Mouse (Mus musculus): ENCODE data around the gene Vamp3. TPM values are rescaled to one million over a fixed set of nuclear protein-coding genes. Genes with fewer than 3 reads are reported as not detected.

Vamp3 gene
- polyA plus RNA-seq, 1 experiment from 2014 or later, result 104 TPM

DNA sequence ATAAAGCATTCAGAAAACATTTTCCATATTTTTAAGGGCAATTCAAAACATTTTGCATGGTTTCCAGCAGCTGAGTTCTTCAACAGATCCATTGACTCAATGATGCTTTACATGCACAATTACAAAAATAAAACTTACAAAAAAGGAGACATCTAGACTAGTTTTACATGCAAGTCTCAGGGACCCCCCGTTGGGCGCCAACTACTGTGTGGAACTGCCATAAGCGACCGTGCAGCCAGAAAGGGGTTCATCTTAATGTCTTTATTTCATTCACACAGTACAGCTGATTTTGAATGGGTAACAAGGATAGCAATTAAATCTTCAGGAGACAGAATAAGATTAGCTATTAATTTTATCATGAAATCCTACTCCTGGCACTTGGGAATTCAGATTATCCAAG, 1.8 kb upstream of the Vamp3 start:
- H3K4me1 ChIP-seq (replicated peaks; ENCODE audit: control insufficient read depth, insufficient read depth, low read length), result no peaks in the 10 kb centered on the region
- WGBS, result 97% methylated on average over 4 of the region's 4 CpGs
- H3K4me2 ChIP-seq (replicated peaks; ENCODE audit: low read depth), result no peak overlapping the region
- no peak for TF ChIP-seq CTCF (IDR thresholded peaks at IDR 0.05; ENCODE audit: low read depth)
- H3K4me3 ChIP-seq (ENCODE audit: low read depth, low read length), result no peak overlapping the region
- no peak for ATAC-seq
- no peaks in the 10 kb centered on the region for H3K27me3 ChIP-seq (replicated peaks; ENCODE audit: control insufficient read depth, insufficient read depth, low read length)
- H3K9ac ChIP-seq (ENCODE audit: low read depth, low read length), result no peak overlapping the region
- H3K27ac ChIP-seq (ENCODE audit: low read depth, low read length), result no peak overlapping the region
- no peaks in the 10 kb centered on the region for H3K9me3 ChIP-seq (ENCODE audit: control insufficient read depth)
- H3K36me3 ChIP-seq (ENCODE audit: control insufficient read depth, insufficient read depth), result peaks cover 7% of the 10 kb centered on the region; the same call in 1 of the 2 replicates

DNA sequence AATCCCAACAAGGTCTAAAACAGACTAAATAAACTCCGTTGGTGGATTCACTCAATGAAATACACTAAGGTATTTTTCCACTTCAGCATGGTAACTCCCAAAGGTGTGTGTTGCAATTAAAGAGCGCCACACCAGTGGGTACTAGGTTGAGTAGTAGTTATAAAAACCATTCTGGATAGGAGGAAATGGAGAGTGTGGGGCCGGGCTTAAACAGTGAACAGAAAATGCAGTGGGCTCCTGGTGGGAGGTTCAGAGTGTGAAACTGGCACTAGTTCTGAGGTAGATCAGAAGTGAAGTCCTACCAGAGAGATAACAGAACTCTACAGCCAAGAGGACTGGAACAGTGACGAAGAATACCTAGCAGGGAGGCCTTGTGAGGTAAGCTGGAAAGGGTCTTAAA, 871 bp upstream of the Vamp3 start:
- H3K27ac ChIP-seq (ENCODE audit: low read depth, low read length), result no peak overlapping the region
- H3K9ac ChIP-seq (ENCODE audit: low read depth, low read length), result no peak overlapping the region
- peak overlapping the region; percentile 77 for H3K4me2 ChIP-seq (replicated peaks; ENCODE audit: low read depth)
- H3K4me3 ChIP-seq (ENCODE audit: low read depth, low read length), result no peak overlapping the region; the same call in 1 of the 2 replicates
- peaks cover 12% of the 10 kb centered on the region; the same call in 1 of the 2 replicates for H3K36me3 ChIP-seq (ENCODE audit: control insufficient read depth, insufficient read depth)
- H3K27me3 ChIP-seq (replicated peaks; ENCODE audit: control insufficient read depth, insufficient read depth, low read length), result no peaks in the 10 kb centered on the region
- TF ChIP-seq CTCF (IDR thresholded peaks at IDR 0.05; ENCODE audit: low read depth), result no peak
- 75% methylated on average over 4 of the region's 4 CpGs for WGBS
- H3K4me1 ChIP-seq (replicated peaks; ENCODE audit: control insufficient read depth, insufficient read depth, low read length), result no peaks in the 10 kb centered on the region
- ATAC-seq, result no peak
- H3K9me3 ChIP-seq (ENCODE audit: control insufficient read depth), result no peaks in the 10 kb centered on the region

GRCm38 (mm10) chr4:151051162-151051561, 6.6 kb downstream of the Vamp3 start:
- Histone ChIP-seq H3K9me3 (ENCODE audit: control insufficient read depth) (no peaks in the 10 kb centered on the region), H3K36me3 (ENCODE audit: control insufficient read depth, insufficient read depth) (peaks cover 64% of the 10 kb centered on the region), H3K4me2 (replicated peaks; ENCODE audit: low read depth) (no peak overlapping the region), H3K4me1 (replicated peaks; ENCODE audit: control insufficient read depth, insufficient read depth, low read length) (no peaks in the 10 kb centered on the region), H3K27ac (ENCODE audit: low read depth, low read length) (no peak overlapping the region), H3K27me3 (replicated peaks; ENCODE audit: control insufficient read depth, insufficient read depth, low read length) (no peaks in the 10 kb centered on the region), H3K9ac (ENCODE audit: low read depth, low read length) (no peak overlapping the region), H3K4me3 (ENCODE audit: low read depth, low read length) (no peak overlapping the region)
- no peak for ATAC-seq
- 85% methylated on average over 1 of the region's 1 CpGs for WGBS
- no peak for TF ChIP-seq CTCF (IDR thresholded peaks at IDR 0.05; ENCODE audit: low read depth)

- ATAC-seq, result no peak
- WGBS, result 85% methylated on average over 3 of the region's 3 CpGs
Measured at GRCm38 (mm10) chr4:151046524-151046923, 11.2 kb downstream of the Vamp3 start.

GRCm38 (mm10) chr4:151044944-151045570, 12.7 kb downstream of the Vamp3 start:
- peak overlapping the region; percentile 96 for H3K4me2 ChIP-seq (replicated peaks; ENCODE audit: low read depth)
- no peak overlapping the region; the same call in none of the 2 replicates for H3K27ac ChIP-seq (ENCODE audit: low read depth, low read length)
- peak overlapping the region; percentile 68; the same call in 1 of the 2 replicates for H3K9ac ChIP-seq (ENCODE audit: low read depth, low read length)
- 4% methylated on average over 21 of the region's 21 CpGs for WGBS
- H3K4me1 ChIP-seq (replicated peaks; ENCODE audit: control insufficient read depth, insufficient read depth, low read length), result no peaks in the 10 kb centered on the region; the same call in 1 of the 2 replicates
- no peak for TF ChIP-seq CTCF (IDR thresholded peaks at IDR 0.05; ENCODE audit: low read depth)
- peaks cover 34% of the 10 kb centered on the region for H3K36me3 ChIP-seq (ENCODE audit: control insufficient read depth, insufficient read depth)
- H3K27me3 ChIP-seq (replicated peaks; ENCODE audit: control insufficient read depth, insufficient read depth, low read length), result no peaks in the 10 kb centered on the region
- peak overlapping the region; percentile 46 for H3K4me3 ChIP-seq (ENCODE audit: low read depth, low read length)
- H3K9me3 ChIP-seq (ENCODE audit: control insufficient read depth), result no peaks in the 10 kb centered on the region
- ATAC-seq, result 0 out of 2 replicates have a peak, but pooled peaks have one; percentile 0

More at GRCm38 (mm10) chr4:151046524-151046923, 11.2 kb downstream of the Vamp3 start:
- Histone ChIP-seq H3K36me3 (ENCODE audit: control insufficient read depth, insufficient read depth) (peaks cover 43% of the 10 kb centered on the region), H3K4me3 (ENCODE audit: low read depth, low read length) (no peak overlapping the region), H3K4me2 (replicated peaks; ENCODE audit: low read depth) (no peak overlapping the region), H3K9me3 (ENCODE audit: control insufficient read depth) (no peaks in the 10 kb centered on the region), H3K27ac (ENCODE audit: low read depth, low read length) (no peak overlapping the region), H3K9ac (ENCODE audit: low read depth, low read length) (no peak overlapping the region), H3K4me1 (replicated peaks; ENCODE audit: control insufficient read depth, insufficient read depth, low read length) (no peaks in the 10 kb centered on the region; the same call in 1 of the 2 replicates), H3K27me3 (replicated peaks; ENCODE audit: control insufficient read depth, insufficient read depth, low read length) (no peaks in the 10 kb centered on the region)
- no peak for TF ChIP-seq CTCF (IDR thresholded peaks at IDR 0.05; ENCODE audit: low read depth)

- Histone ChIP-seq H3K36me3 (ENCODE audit: control insufficient read depth, insufficient read depth) (peaks cover 26% of the 10 kb centered on the region), H3K9me3 (ENCODE audit: control insufficient read depth) (no peaks in the 10 kb centered on the region), H3K27ac (ENCODE audit: low read depth, low read length) (peak within 1 kb of the TSS; percentile 10), H3K9ac (ENCODE audit: low read depth, low read length) (peak within 1 kb of the TSS; percentile 68), H3K27me3 (replicated peaks; ENCODE audit: control insufficient read depth, insufficient read depth, low read length) (no peaks in the 10 kb centered on the region), H3K4me2 (replicated peaks; ENCODE audit: low read depth) (peak within 1 kb of the TSS; percentile 96), H3K4me1 (replicated peaks; ENCODE audit: control insufficient read depth, insufficient read depth, low read length) (no peaks in the 10 kb centered on the region; the same call in 1 of the 2 replicates), H3K4me3 (ENCODE audit: low read depth, low read length) (peak within 1 kb of the TSS; percentile 46)
- WGBS, result under 1% methylated on average over 69 of the region's 79 CpGs
- no peak for TF ChIP-seq CTCF (IDR thresholded peaks at IDR 0.05; ENCODE audit: low read depth)
- peak; percentile 99 for ATAC-seq
Measured at GRCm38 (mm10) chr4:151044037-151044943, 13.5 kb downstream of the Vamp3 start, which contains the start of gene Per3. TSS of gene Per3 (minus strand) at chr4:151044665.

Measured in intestine, postnatal 0 days (tissue).